Mouse (Mus musculus): Measurements from ENCODE around the gene Uba6. TPM values are rescaled to one million over a fixed set of nuclear protein-coding genes. Genes with fewer than 3 reads are reported as not detected.

Uba6 gene
- total RNA-seq, 1 experiment = 36.0 TPM

- Histone ChIP-seq H3K9me3 (ENCODE audit: control insufficient read depth, insufficient read depth, low read depth, low read length) (no peaks in the 10 kb centered on the region), H3K4me3 (ENCODE audit: insufficient read depth in 1 of 2, low read depth in 1 of 2, low read length in 2 of 2, poor library complexity in 1 of 2, severe bottlenecking in 1 of 2) (no peak overlapping the region), H3K4me1 (ENCODE audit: control insufficient read depth in 2 of 2, insufficient read depth in 2 of 2, low read length in 2 of 2, poor library complexity in 1 of 2) (peaks cover 2% of the 10 kb centered on the region in 2 experiments; a peak in 2 of 4 replicates), H3K9ac (ENCODE audit: insufficient read depth, low read depth, low read length, poor library complexity, severe bottlenecking) (no peak overlapping the region), H3K27ac (ENCODE audit: insufficient read depth, low read depth, low read length, poor library complexity, severe bottlenecking) (no peak overlapping the region), H3K36me3 (ENCODE audit: control insufficient read depth, insufficient read depth, low read length, poor library complexity, severe bottlenecking) (no peaks in the 10 kb centered on the region)
- TF ChIP-seq CHD2 (IDR thresholded peaks at IDR 0.05; ENCODE audit: low read depth, low read length) (no peak), HCFC1 (IDR thresholded peaks at IDR 0.05; ENCODE audit: borderline replicate concordance, insufficient read depth, low read length) (no peak), ZC3H11A (IDR thresholded peaks at IDR 0.05; ENCODE audit: borderline replicate concordance, low read depth, low read length) (no peak), ZNF384 (IDR thresholded peaks at IDR 0.05; ENCODE audit: low read depth, low read length) (no peak), MAFK (IDR thresholded peaks at IDR 0.05; ENCODE audit: insufficient read depth, low read depth, low read length) (no peak)
- no peak for DNase-seq (ENCODE audit: low read depth, low spot score)
- in situ Hi-C loops (cut with MboI; ENCODE audit: low sequenced_read_pairs in 2 of 2, unreplicated experiment in 2 of 2) = loop anchor here in 1 of 2 experiments (10.0 kb wide), 1 partner anchor 225 kb away; no protein-coding TSS in a partner anchor
These were observed 17.7 kb upstream of the Uba6 start for GRCm38 (mm10) chr5:86190290-86190689.

DNA sequence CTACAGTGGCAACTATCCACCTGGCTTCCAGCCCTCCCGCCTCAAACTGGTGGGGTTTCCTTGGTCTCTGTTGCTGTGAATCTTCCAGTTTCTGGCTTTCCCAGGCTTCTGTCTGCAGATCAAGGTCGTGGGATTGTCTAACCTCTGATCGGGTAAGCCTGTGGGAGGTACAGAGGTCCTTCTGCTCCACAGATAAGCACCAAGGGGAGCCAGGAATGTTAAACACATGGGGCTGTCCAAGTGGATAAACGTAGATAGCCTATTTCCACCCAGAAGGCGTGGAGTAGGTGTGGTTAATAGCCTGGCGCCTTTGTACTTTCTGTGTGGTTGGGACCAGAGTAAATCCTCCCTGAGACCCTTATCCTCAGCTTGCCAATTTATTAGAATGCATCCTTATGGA is 14.8 kb upstream of the Uba6 start:
- in situ Hi-C loops (cut with MboI; ENCODE audit: low sequenced_read_pairs in 2 of 2, unreplicated experiment in 2 of 2) = no loop called here
- no peak overlapping the region for H3K27ac ChIP-seq (ENCODE audit: insufficient read depth, low read depth, low read length, poor library complexity, severe bottlenecking)
- peaks cover 2% of the 10 kb centered on the region in 2 experiments; a peak in 2 of 4 replicates for H3K4me1 ChIP-seq (ENCODE audit: control insufficient read depth in 2 of 2, insufficient read depth in 2 of 2, low read length in 2 of 2, poor library complexity in 1 of 2)
- H3K36me3 ChIP-seq (ENCODE audit: control insufficient read depth, insufficient read depth, low read length, poor library complexity, severe bottlenecking) = no peaks in the 10 kb centered on the region
- H3K9me3 ChIP-seq (ENCODE audit: control insufficient read depth, insufficient read depth, low read depth, low read length) = no peaks in the 10 kb centered on the region
- DNase-seq (ENCODE audit: low read depth, low spot score) = no peak
- no peak overlapping the region for H3K4me3 ChIP-seq (ENCODE audit: insufficient read depth in 1 of 2, low read depth in 1 of 2, low read length in 2 of 2, poor library complexity in 1 of 2, severe bottlenecking in 1 of 2)
- TF ChIP-seq ZC3H11A (IDR thresholded peaks at IDR 0.05; ENCODE audit: borderline replicate concordance, low read depth, low read length) = no peak
- no peak for TF ChIP-seq HCFC1 (IDR thresholded peaks at IDR 0.05; ENCODE audit: borderline replicate concordance, insufficient read depth, low read length)
- no peak for TF ChIP-seq CHD2 (IDR thresholded peaks at IDR 0.05; ENCODE audit: low read depth, low read length)
- TF ChIP-seq ZNF384 (IDR thresholded peaks at IDR 0.05; ENCODE audit: low read depth, low read length) = no peak
- no peak overlapping the region for H3K9ac ChIP-seq (ENCODE audit: insufficient read depth, low read depth, low read length, poor library complexity, severe bottlenecking)

GRCm38 (mm10) chr5:86173778-86174177 is 1.2 kb upstream of the Uba6 start:
- in situ Hi-C loops (cut with MboI; ENCODE audit: low sequenced_read_pairs in 2 of 2, unreplicated experiment in 2 of 2) = no loop called here
- Histone ChIP-seq H3K36me3 (ENCODE audit: control insufficient read depth, insufficient read depth, low read length, poor library complexity, severe bottlenecking) (no peaks in the 10 kb centered on the region), H3K9ac (ENCODE audit: insufficient read depth, low read depth, low read length, poor library complexity, severe bottlenecking) (no peak overlapping the region), H3K9me3 (ENCODE audit: control insufficient read depth, insufficient read depth, low read depth, low read length) (no peaks in the 10 kb centered on the region), H3K27ac (ENCODE audit: insufficient read depth, low read depth, low read length, poor library complexity, severe bottlenecking) (no peak overlapping the region), H3K4me3 (ENCODE audit: insufficient read depth in 1 of 2, low read depth in 1 of 2, low read length in 2 of 2, poor library complexity in 1 of 2, severe bottlenecking in 1 of 2) (no peak overlapping the region), H3K4me1 (ENCODE audit: control insufficient read depth in 2 of 2, insufficient read depth in 2 of 2, low read length in 2 of 2, poor library complexity in 1 of 2) (peaks cover 0 to 2% of the 10 kb centered on the region in 2 experiments; a peak in 1 of 4 replicates)
- no peak for DNase-seq (ENCODE audit: low read depth, low spot score)
- TF ChIP-seq HCFC1 (IDR thresholded peaks at IDR 0.05; ENCODE audit: borderline replicate concordance, insufficient read depth, low read length) (no peak), ZNF384 (IDR thresholded peaks at IDR 0.05; ENCODE audit: low read depth, low read length) (no peak), MAFK (IDR thresholded peaks at IDR 0.05; ENCODE audit: insufficient read depth, low read depth, low read length) (no peak), CHD2 (IDR thresholded peaks at IDR 0.05; ENCODE audit: low read depth, low read length) (no peak), ZC3H11A (IDR thresholded peaks at IDR 0.05; ENCODE audit: borderline replicate concordance, low read depth, low read length) (no peak)

GRCm38 (mm10) chr5:86172088-86172448 is 535 bp downstream of the Uba6 start:
- Histone ChIP-seq H3K27ac (ENCODE audit: insufficient read depth, low read depth, low read length, poor library complexity, severe bottlenecking) (no peak overlapping the region), H3K9ac (ENCODE audit: insufficient read depth, low read depth, low read length, poor library complexity, severe bottlenecking) (peak overlapping the region; percentile 90), H3K4me3 (ENCODE audit: insufficient read depth in 1 of 2, low read depth in 1 of 2, low read length in 2 of 2, poor library complexity in 1 of 2, severe bottlenecking in 1 of 2) (peak overlapping the region; percentile 71 to 88), H3K4me1 (ENCODE audit: control insufficient read depth in 2 of 2, insufficient read depth in 2 of 2, low read length in 2 of 2, poor library complexity in 1 of 2) (peaks cover 0 to 2% of the 10 kb centered on the region in 2 experiments; a peak in 1 of 4 replicates), H3K36me3 (ENCODE audit: control insufficient read depth, insufficient read depth, low read length, poor library complexity, severe bottlenecking) (peaks cover 1% of the 10 kb centered on the region; the same call in 1 of the 2 replicates), H3K9me3 (ENCODE audit: control insufficient read depth, insufficient read depth, low read depth, low read length) (no peaks in the 10 kb centered on the region)
- DNase-seq (ENCODE audit: low read depth, low spot score) = no peak
- in situ Hi-C loops (cut with MboI; ENCODE audit: low sequenced_read_pairs in 2 of 2, unreplicated experiment in 2 of 2) = no loop called here
- TF ChIP-seq MAFK (IDR thresholded peaks at IDR 0.05; ENCODE audit: insufficient read depth, low read depth, low read length) (no peak), ZNF384 (IDR thresholded peaks at IDR 0.05; ENCODE audit: low read depth, low read length) (no peak), CHD2 (IDR thresholded peaks at IDR 0.05; ENCODE audit: low read depth, low read length) (no peak), HCFC1 (IDR thresholded peaks at IDR 0.05; ENCODE audit: borderline replicate concordance, insufficient read depth, low read length) (no peak; the same call in 1 of the 2 replicates), ZC3H11A (IDR thresholded peaks at IDR 0.05; ENCODE audit: borderline replicate concordance, low read depth, low read length) (no peak)

DNA sequence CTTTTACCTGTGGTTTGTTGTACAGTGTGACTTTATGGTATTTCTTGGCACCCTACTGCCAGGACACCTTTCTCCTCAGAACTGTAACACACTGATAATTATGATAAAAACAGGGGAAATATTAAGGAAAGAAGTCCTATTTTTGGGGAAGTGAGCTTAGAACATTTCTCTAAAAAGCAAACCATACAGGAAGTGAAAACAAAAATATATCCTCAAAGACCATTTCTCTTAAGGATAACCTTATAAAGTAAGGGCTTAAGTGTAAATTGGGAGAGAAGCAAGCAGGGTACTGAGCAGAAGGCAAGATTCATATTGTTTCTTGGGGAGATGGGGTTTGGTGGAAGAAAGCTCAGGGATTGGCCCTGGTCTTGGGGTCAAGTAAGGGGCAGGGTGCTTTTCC is 42.8 kb downstream of the Uba6 start:
- DNase-seq (ENCODE audit: low read depth, low spot score) = no peak
- H3K4me3 ChIP-seq (ENCODE audit: insufficient read depth in 1 of 2, low read depth in 1 of 2, low read length in 2 of 2, poor library complexity in 1 of 2, severe bottlenecking in 1 of 2) = no peak overlapping the region
- H3K4me1 ChIP-seq (ENCODE audit: control insufficient read depth in 2 of 2, insufficient read depth in 2 of 2, low read length in 2 of 2, poor library complexity in 1 of 2) = no peaks in the 10 kb centered on the region
- TF ChIP-seq CHD2 (IDR thresholded peaks at IDR 0.05; ENCODE audit: low read depth, low read length) (no peak), ZNF384 (IDR thresholded peaks at IDR 0.05; ENCODE audit: low read depth, low read length) (no peak), HCFC1 (IDR thresholded peaks at IDR 0.05; ENCODE audit: borderline replicate concordance, insufficient read depth, low read length) (no peak), ZC3H11A (IDR thresholded peaks at IDR 0.05; ENCODE audit: borderline replicate concordance, low read depth, low read length) (no peak), MAFK (IDR thresholded peaks at IDR 0.05; ENCODE audit: insufficient read depth, low read depth, low read length) (no peak)
- no peak overlapping the region for H3K9ac ChIP-seq (ENCODE audit: insufficient read depth, low read depth, low read length, poor library complexity, severe bottlenecking)
- H3K36me3 ChIP-seq (ENCODE audit: control insufficient read depth, insufficient read depth, low read length, poor library complexity, severe bottlenecking) = peaks cover 1% of the 10 kb centered on the region; the same call in 1 of the 2 replicates
- no peak overlapping the region for H3K27ac ChIP-seq (ENCODE audit: insufficient read depth, low read depth, low read length, poor library complexity, severe bottlenecking)
- no peaks in the 10 kb centered on the region for H3K9me3 ChIP-seq (ENCODE audit: control insufficient read depth, insufficient read depth, low read depth, low read length)
- in situ Hi-C loops (cut with MboI; ENCODE audit: low sequenced_read_pairs in 2 of 2, unreplicated experiment in 2 of 2) = no loop called here
